ENCODE assay signal across 23 mouse cellular contexts in the genomic region with DNA sequence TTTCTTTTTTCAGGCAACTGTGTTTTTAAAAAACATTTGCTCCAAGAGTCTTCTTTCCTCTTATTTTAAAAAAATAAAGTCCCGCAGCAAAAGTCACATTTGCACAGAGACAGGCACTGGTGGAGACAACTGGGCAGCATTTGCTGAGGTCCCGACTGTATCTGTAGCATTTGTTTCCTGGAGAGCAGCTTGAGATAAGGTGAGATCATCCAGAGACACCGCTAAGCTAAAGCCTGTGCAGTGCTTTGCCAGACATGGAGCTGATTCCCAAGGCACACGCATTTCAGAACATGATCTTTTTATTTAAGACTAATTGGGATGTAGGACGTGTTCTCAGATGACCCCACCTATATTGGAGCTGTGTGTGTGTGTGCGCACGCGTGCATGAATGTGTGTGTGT. TPM values are rescaled to one million over a fixed set of nuclear protein-coding genes. Genes with fewer than 3 reads are reported as not detected.
DNase-seq lines count a peak whose midpoint lies in the region; ATAC-seq lines count a peak whose summit lies in the region.
"Had no signal": no experiment of that assay in that cellular context is flagged by ENCODE, and none has a peak within 500 bp of the region (broad histone marks: within the 10 kb centered on the region; RNA-seq: fewer than 3 reads in every experiment).

No protein-coding gene starts in this region.

- no peak for DNase-seq in cerebellum, adult 8-10 months
- DNase-seq in heart, postnatal 25 days (ENCODE audit: low spot score), result no peak
- peak; percentile 51 for DNase-seq in brain, adult 2 months (ENCODE audit: low read depth, low spot score)
- DNase-seq in adrenal gland, postnatal 14 days, result no peak
- DNase-seq: adrenal gland, adult 8-10 months; adrenal gland, postnatal 25 days; B cell, adult 2 months; cerebellum, adult 11 months; cerebellum, adult 9-10 months; cerebellum, postnatal 10 days; cerebellum, postnatal 25 days; forebrain, postnatal 0 days had no signal

- WGBS in heart, embryonic 13.5 days, result 42% methylated on average over 8 of the region's 8 CpGs

- no peaks in the 10 kb centered on the region for H3K27me3 ChIP-seq in heart, embryonic 13.5 days (replicated peaks)
- H3K27me3 ChIP-seq: CH12.LX; embryonic facial prominence, embryonic 12.5 days; forebrain, embryonic 13.5 days; forebrain, embryonic 15.5 days had no signal

- H3K9me3 ChIP-seq in heart, embryonic 13.5 days, result no peaks in the 10 kb centered on the region
- H3K9me3 ChIP-seq: embryonic facial prominence, embryonic 10.5 days; embryonic facial prominence, embryonic 12.5 days; forebrain, embryonic 13.5 days; forebrain, embryonic 15.5 days; G1E had no signal

- peak overlapping the region; percentile 18; the same call in 1 of the 2 replicates for H3K4me2 ChIP-seq in heart, embryonic 13.5 days
- H3K4me2 ChIP-seq: embryonic facial prominence, embryonic 12.5 days; forebrain, embryonic 13.5 days; forebrain, embryonic 15.5 days had no signal

- ATAC-seq in cerebellum, adult (ENCODE audit: insufficient number of reproducible peaks, low FRiP score, low TSS enrichment), result peak; percentile 64; the same call in 1 of the 2 replicates
- no peak for ATAC-seq in heart, embryonic 13.5 days (ENCODE audit: extremely low read depth, insufficient number of reproducible peaks, low FRiP score, low TSS enrichment)
- ATAC-seq: activated CD4-positive, CD25-positive, alpha-beta regulatory T cell, adult 4 months; CD4-positive, CD25-positive, alpha-beta regulatory T cell, adult 4 months; forebrain, embryonic 13.5 days; forebrain, embryonic 15.5 days; forebrain, postnatal 0 days; Patski had no signal

- no peak overlapping the region for H3K9ac ChIP-seq in heart, embryonic 13.5 days
- H3K9ac ChIP-seq: embryonic facial prominence, embryonic 12.5 days; forebrain, embryonic 13.5 days; forebrain, embryonic 15.5 days; forebrain, postnatal 0 days had no signal

- intact Hi-C loops in heart, postnatal 25 days (cut with DNase I), result no loop called here

- H3K36me3 ChIP-seq in heart, embryonic 13.5 days, result no peaks in the 10 kb centered on the region
- H3K36me3 ChIP-seq: embryonic facial prominence, embryonic 10.5 days; embryonic facial prominence, embryonic 12.5 days; forebrain, embryonic 15.5 days; G1E had no signal

- no peak overlapping the region for H3K4me3 ChIP-seq in heart, embryonic 13.5 days
- H3K4me3 ChIP-seq: embryonic facial prominence, embryonic 10.5 days; embryonic facial prominence, embryonic 12.5 days; forebrain, embryonic 13.5 days; forebrain, embryonic 15.5 days had no signal

- peaks cover 12% of the 10 kb centered on the region for H3K4me1 ChIP-seq in heart, embryonic 13.5 days
- H3K4me1 ChIP-seq: forebrain, embryonic 13.5 days; forebrain, embryonic 15.5 days had no signal

- H3K27ac ChIP-seq in heart, embryonic 13.5 days (replicated peaks), result no peak overlapping the region
- H3K27ac ChIP-seq: embryonic facial prominence, embryonic 10.5 days; embryonic facial prominence, embryonic 12.5 days; forebrain, embryonic 13.5 days; forebrain, embryonic 15.5 days had no signal

RNA-seq across cellular contexts. Expression of gene Ripply2, which starts 23.6 kb away (rescaled TPM):
- polyA plus RNA-seq in heart, embryonic 13.5 days (2015; fragmentation: Nextera tagmentation; extraction: Ambion mirVana), result 0.90 and 1.2 TPM in 2 replicates
- total RNA-seq in heart, postnatal 25 days (2021), result not detected
- total RNA-seq in adrenal gland, postnatal 14 days (2021), result 2.1 TPM in 1 of 2 replicates, not detected in the other
- total RNA-seq: CH12.LX, G1E had no signal
- polyA plus RNA-seq: activated CD4-positive, CD25-positive, alpha-beta regulatory T cell, adult 4 months; CD4-positive, CD25-positive, alpha-beta regulatory T cell, adult 4 months; embryonic facial prominence, embryonic 10.5 days; embryonic facial prominence, embryonic 12.5 days; G1E; Patski had no signal

RNA-seq across cellular contexts. Expression of gene Cyb5r4, which starts 30.1 kb away (rescaled TPM):
- 46.6 and 47.3 TPM in 2 replicates for polyA plus RNA-seq in heart, embryonic 13.5 days (2015; fragmentation: Nextera tagmentation; extraction: Ambion mirVana)
- total RNA-seq in heart, postnatal 25 days (2021), result 10 to 100 TPM; 25.6 to 28.7 TPM
- total RNA-seq in adrenal gland, postnatal 14 days (2021), result 34.5 and 39.0 TPM in 2 replicates
